Mouse (Mus musculus): Measurements from ENCODE around the gene Olfr625-ps1. TPM values are rescaled to one million over a fixed set of nuclear protein-coding genes. Genes with fewer than 3 reads are reported as not detected.
"Not testable (repeated sequence)": the region's sequence is repeated elsewhere in the genome, so short reads cannot be mapped to it uniquely, and the experiment has no call there.

Olfr625-ps1 gene
- not detected for total RNA-seq (2021)
- long read RNA-seq, experiment 1 = 0 reads
- long read RNA-seq, experiment 2 = 0 reads

DNA sequence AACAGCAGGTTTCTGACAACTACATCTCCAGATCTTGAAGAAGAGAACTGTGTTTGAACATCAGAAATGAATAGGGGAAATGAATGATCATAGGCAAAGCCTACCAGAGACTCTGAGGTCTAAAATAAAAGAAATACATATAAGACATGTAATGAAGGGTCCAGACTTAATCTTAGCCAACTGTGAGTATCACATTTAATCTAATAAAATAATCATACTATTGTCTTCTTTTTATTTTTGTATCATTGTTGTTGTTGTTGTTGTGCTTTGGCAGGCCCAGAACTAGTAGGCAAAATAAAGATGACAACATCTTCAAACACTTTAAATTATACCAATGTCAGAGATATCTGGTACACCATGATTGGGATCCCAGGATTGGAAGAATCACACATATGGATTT lies at the start of gene Olfr625-ps1:
TSS of gene Olfr625-ps1 (plus strand) at position 301 of the 400 bp plus-strand sequence.
- no peak for TF ChIP-seq CTCF (IDR thresholded peaks at IDR 0.05)
- Histone ChIP-seq H3K4me3 (no peak within 1 kb of the TSS), H3K27ac (no peak within 1 kb of the TSS)
- DNase-seq = no peak
- intact Hi-C loops (cut with DNase I) = no loop called here

DNA sequence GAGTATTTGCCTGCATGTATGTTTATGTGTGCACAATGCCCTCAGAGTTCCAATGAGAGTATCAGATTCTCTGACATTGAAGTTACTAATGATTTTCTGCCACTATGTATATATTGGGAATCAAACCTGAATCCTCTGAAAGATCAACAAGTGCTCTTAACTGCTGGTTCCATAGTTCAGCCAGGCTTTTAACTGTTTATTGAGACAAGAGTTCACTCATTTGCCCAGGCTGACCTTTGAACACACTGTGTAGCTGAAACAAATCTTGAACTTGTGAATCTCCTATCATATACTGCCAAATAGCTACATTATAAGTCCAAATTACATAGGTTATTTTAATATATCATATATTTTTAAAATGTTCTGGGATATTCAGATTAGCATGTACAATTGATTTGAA lies 45.7 kb upstream of the Olfr625-ps1 start:
- intact Hi-C loops (cut with DNase I) = no loop called here
- TF ChIP-seq CTCF (IDR thresholded peaks at IDR 0.05) = no peak
- H3K27ac ChIP-seq = no peak overlapping the region
- H3K4me3 ChIP-seq = no peak overlapping the region
- DNase-seq = no peak

DNA sequence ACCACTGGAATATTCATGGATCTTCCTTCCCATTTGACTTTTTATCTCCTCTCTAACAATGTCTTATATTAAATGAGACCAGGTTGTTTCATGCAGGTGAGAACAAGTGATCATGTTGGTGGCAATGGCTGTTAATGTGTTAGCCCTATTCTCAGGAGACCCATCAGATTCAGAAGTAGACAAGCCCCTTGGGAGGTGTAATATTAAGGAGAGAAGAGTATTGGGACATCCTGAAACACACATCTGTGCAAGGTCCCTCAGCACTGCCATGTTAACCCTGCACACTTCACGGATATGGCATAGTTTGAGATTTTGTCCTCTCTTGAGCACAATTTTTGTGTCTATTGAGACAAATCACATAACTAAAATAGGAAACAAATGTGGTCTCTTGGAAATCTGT lies 39.9 kb upstream of the Olfr625-ps1 start, which contains the start of gene Olfr622:
TSS of gene Olfr622 (minus strand) at position 101 of the 400 bp plus-strand sequence.
- Histone ChIP-seq H3K27ac (no peak within 1 kb of the TSS), H3K4me3 (no peak within 1 kb of the TSS)
- no peak for TF ChIP-seq CTCF (IDR thresholded peaks at IDR 0.05)
- no peak for DNase-seq
- intact Hi-C loops (cut with DNase I) = no loop called here

DNA sequence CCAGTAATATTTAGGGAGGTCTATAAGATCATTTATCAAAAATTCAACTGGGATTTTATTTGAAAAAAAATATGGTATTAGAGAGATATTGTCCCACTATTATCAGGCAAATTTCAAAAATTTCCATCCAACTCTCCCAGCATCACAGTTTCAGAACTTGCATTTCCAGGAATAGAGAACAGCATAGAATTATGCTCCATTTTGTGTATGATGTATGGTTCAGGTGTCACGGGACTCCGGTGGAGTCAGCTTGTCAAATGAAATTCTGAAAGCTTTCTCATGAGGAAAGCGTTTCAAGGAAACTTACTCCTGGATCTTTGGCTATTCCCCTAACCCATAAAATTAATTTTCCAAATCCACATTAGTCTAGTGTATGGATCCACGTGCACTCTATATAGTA lies 38.5 kb upstream of the Olfr625-ps1 start:
- DNase-seq = no peak
- Histone ChIP-seq H3K27ac (no peak overlapping the region), H3K4me3 (no peak overlapping the region)
- intact Hi-C loops (cut with DNase I) = no loop called here
- no peak for TF ChIP-seq CTCF (IDR thresholded peaks at IDR 0.05)

DNA sequence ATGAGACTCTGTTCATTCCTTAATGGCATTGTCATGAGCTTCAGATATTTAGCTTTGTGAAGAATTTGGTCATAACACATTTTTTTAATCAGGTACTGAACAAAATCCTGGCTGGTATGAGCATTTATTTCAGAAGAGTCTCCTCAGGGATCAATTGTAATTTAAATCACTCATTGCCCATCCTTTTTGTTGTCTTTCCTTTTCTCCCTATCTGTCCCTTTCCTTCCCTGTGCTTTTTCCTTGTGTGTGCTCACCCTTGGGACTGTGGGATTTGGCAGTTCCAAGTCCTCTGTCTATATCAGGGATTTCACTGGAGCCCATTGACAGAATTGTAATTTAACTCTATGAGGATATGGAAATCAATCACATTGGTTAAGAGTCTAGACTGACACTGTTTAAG lies 18.9 kb upstream of the Olfr625-ps1 start, which contains the start of gene Olfr623:
TSS of gene Olfr623 (minus strand) at position 101 of the 400 bp plus-strand sequence.
- DNase-seq = no peak
- intact Hi-C loops (cut with DNase I) = no loop called here
- Histone ChIP-seq H3K4me3 (no peak within 1 kb of the TSS), H3K27ac (no peak within 1 kb of the TSS)
- TF ChIP-seq CTCF (IDR thresholded peaks at IDR 0.05) = no peak

DNA sequence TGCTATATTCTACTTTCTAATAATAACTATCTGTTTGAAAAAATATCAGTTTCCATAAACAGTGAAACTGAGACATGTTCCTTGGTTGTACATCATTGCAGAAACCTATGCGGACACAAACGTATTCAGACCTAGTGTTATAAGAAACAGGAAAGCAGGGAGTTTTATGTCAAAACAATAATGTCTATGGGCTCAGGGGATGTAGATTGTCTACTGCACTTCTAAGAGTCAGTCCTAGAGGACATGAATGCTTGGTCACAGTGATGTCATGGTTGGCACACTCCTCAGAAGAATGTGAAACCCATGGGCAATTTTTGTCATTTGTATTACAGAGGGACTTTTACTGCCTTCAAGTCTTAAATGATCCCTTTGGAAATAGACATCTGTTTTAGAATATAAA lies 11.4 kb upstream of the Olfr625-ps1 start, which contains the start of gene Olfr624:
TSS of gene Olfr624 (minus strand) at position 101 of the 400 bp plus-strand sequence.
- TF ChIP-seq CTCF (IDR thresholded peaks at IDR 0.05) = no peak
- H3K4me3 ChIP-seq = no peak within 1 kb of the TSS
- intact Hi-C loops (cut with DNase I) = no loop called here
- DNase-seq = no peak
- H3K27ac ChIP-seq = no peak within 1 kb of the TSS

DNA sequence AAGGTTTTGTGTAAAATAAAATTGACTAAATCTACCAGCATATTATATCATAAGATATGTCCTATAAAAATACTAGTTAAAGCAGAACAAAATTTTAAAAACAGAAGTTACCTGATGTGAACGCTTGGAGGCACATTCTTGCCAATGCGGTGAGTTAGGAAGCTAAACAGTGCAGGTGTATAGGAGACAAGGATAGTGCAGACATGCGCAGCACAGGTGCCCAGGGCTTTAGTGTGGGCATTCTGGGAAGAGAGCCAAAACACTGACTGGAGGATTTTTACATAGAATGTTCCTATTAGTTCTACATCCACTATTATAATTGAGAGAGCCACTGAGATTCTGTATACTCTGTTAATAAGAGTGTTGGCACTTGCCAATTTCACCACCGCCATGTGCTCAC lies 16.9 kb downstream of the Olfr625-ps1 start:
- Histone ChIP-seq H3K4me3 (no peak overlapping the region), H3K27ac (no peak overlapping the region)
- TF ChIP-seq CTCF (IDR thresholded peaks at IDR 0.05) = no peak
- intact Hi-C loops (cut with DNase I) = no loop called here
- DNase-seq = no peak

DNA sequence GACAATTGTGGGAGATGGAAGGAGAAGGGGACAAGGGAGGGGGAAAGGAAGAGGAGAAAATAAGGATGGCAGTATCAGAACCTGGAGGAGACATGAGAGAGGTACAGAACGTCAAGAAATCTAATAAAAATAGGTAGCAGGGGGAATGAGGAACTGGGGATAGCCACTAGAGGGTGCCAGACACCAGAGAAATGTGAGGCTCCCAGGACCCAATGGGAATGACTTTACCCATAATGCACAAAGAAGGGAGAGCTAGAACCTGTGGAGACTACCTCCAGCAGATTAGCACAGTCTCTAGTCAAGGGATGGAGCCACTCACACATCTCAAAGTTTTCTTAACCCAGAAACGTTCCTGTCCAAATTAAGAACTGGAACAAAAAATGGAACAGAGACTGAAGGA lies 29.5 kb downstream of the Olfr625-ps1 start:
- DNase-seq = no peak
- no peak overlapping the region for H3K4me3 ChIP-seq
- intact Hi-C loops (cut with DNase I) = no loop called here
- H3K27ac ChIP-seq = no peak overlapping the region
- TF ChIP-seq CTCF (IDR thresholded peaks at IDR 0.05) = no peak

DNA sequence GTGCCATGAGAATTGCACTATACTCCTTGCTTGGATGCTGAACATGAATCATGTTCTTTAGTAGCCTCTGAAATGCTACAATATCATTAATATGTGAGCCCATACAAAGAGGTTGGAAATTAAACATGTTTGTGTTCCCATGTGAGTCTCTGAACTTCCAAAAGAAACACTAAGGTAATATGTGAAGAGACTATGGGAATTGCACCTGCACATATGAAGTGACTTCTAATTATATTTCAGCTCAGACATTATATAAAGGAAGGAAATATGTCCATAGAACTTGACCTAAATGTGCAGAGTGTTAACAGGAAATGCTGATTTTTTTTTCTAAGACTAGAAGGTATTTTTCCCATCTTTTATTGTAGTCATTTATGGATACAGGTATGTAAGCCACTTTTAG lies 31.9 kb downstream of the Olfr625-ps1 start, which contains the start of gene Olfr243:
TSS of gene Olfr243 (plus strand) at position 301 of the 400 bp plus-strand sequence.
- TF ChIP-seq CTCF (IDR thresholded peaks at IDR 0.05) = no peak
- DNase-seq = no peak
- intact Hi-C loops (cut with DNase I) = no loop called here

DNA sequence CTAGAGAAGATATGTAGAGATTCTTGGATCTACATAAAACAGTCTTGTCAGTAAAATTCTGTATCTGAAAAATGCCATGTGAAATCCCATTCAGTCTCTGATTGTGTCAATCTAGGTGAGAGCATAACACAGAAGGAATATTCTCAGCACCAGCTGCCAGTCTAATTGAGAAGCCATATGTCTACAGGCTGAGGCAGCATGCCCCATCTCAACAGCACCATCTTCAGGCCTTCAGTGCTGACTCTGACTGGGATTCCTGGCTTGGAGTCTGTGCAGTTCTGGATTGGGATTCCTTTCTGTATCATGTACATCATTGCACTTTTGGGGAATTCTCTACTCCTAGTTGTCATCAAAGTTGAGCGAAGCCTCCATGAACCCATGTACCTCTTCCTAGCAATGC lies 33.9 kb downstream of the Olfr625-ps1 start:
- H3K27ac ChIP-seq; DNase-seq; H3K4me3 ChIP-seq; intact Hi-C loops (cut with DNase I): not testable (repeated sequence)

More for the DNA sequence above, 31.9 kb downstream of the Olfr625-ps1 start, which contains the start of gene Olfr243:
- H3K4me3 ChIP-seq = no peak within 1 kb of the TSS
- no peak within 1 kb of the TSS for H3K27ac ChIP-seq

DNA sequence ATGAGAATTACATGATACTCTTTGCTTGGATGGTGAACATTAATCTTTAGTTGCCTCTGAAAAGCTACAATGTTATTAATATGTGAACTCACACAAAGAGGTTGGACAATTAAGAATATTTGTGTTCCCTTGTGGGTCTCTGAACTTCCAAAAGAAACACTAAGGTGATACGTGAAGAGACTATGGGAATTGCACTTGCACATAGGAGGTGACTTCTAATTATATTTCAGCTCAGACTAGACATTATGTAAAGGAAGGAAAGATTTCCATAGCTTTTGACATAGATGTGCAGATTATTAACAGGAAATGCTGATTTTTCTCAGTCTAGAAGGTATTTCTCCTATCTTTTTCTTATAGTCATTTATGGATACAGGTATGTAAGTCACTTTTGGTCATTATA lies 47.6 kb downstream of the Olfr625-ps1 start, which contains the start of gene Olfr628:
TSS of gene Olfr628 (plus strand) at position 301 of the 400 bp plus-strand sequence.
- Histone ChIP-seq H3K27ac (no peak within 1 kb of the TSS), H3K4me3 (no peak within 1 kb of the TSS)
- DNase-seq = no peak
- intact Hi-C loops (cut with DNase I) = no loop called here
- no peak for TF ChIP-seq CTCF (IDR thresholded peaks at IDR 0.05)

Other genes starting within 250 kb of the Olfr625-ps1 start
- not detected for gene Olfr605, start 237.3 kb upstream of the Olfr625-ps1 start, total RNA-seq (2021)
- not detected for gene Olfr606, start 233.7 kb upstream of the Olfr625-ps1 start, total RNA-seq (2021)
- not detected for gene Olfr607, start 218.6 kb upstream of the Olfr625-ps1 start, total RNA-seq (2021)
- gene Olfr608, start 212.8 kb upstream of the Olfr625-ps1 start, total RNA-seq (2021) = not detected
- not detected for gene Olfr609, start 184.7 kb upstream of the Olfr625-ps1 start, total RNA-seq (2021)
- not detected for gene Olfr610, start 170.6 kb upstream of the Olfr625-ps1 start, total RNA-seq (2021)
- gene Olfr611, start 161.9 kb upstream of the Olfr625-ps1 start, total RNA-seq (2021) = not detected
- not detected for gene Olfr612, start 140.0 kb upstream of the Olfr625-ps1 start, total RNA-seq (2021)
- not detected for gene Olfr613, start 134.6 kb upstream of the Olfr625-ps1 start, total RNA-seq (2021)
- gene Olfr615, start 126.6 kb upstream of the Olfr625-ps1 start, total RNA-seq (2021) = not detected
- gene Olfr616, start 113.6 kb upstream of the Olfr625-ps1 start, total RNA-seq (2021) = not detected
- gene Olfr617, start 109.7 kb upstream of the Olfr625-ps1 start, total RNA-seq (2021) = not detected
- gene Olfr618, start 92.6 kb upstream of the Olfr625-ps1 start, total RNA-seq (2021) = not detected
- not detected for gene Olfr619, start 82.1 kb upstream of the Olfr625-ps1 start, total RNA-seq (2021)
- gene Olfr620, start 70.2 kb upstream of the Olfr625-ps1 start, total RNA-seq (2021) = not detected
- not detected for gene Olfr622, start 40.0 kb upstream of the Olfr625-ps1 start, total RNA-seq (2021)
- gene Olfr623, start 19.0 kb upstream of the Olfr625-ps1 start, total RNA-seq (2021) = not detected
- not detected for gene Olfr624, start 11.5 kb upstream of the Olfr625-ps1 start, total RNA-seq (2021)
- gene Olfr243, start 32.0 kb downstream of the Olfr625-ps1 start, total RNA-seq (2021) = not detected
- gene Olfr628, start 47.7 kb downstream of the Olfr625-ps1 start, total RNA-seq (2021) = not detected
- gene Olfr629, start 62.2 kb downstream of the Olfr625-ps1 start, total RNA-seq (2021) = not detected
- not detected for gene Olfr630, start 74.6 kb downstream of the Olfr625-ps1 start, total RNA-seq (2021)
- gene Olfr69, start 88.9 kb downstream of the Olfr625-ps1 start, total RNA-seq (2021) = not detected
- gene Olfr68, start 97.0 kb downstream of the Olfr625-ps1 start, total RNA-seq (2021) = not detected
- not detected for gene Olfr67, start 109.1 kb downstream of the Olfr625-ps1 start, total RNA-seq (2021)
- 10 to 100 TPM; 20.6 to 29.2 TPM for gene Hbb-bt, start 131.3 kb downstream of the Olfr625-ps1 start, total RNA-seq (2021)
- 100 to 1,000 TPM; 210 to 301 TPM for gene Hbb-bs, start 145.4 kb downstream of the Olfr625-ps1 start, total RNA-seq (2021)
- not detected for gene Hbb-bh2, start 157.8 kb downstream of the Olfr625-ps1 start, total RNA-seq (2021)
- gene Hbb-bh1, start 160.4 kb downstream of the Olfr625-ps1 start, total RNA-seq (2021) = not detected
- gene Hbb-y, start 170.5 kb downstream of the Olfr625-ps1 start, total RNA-seq (2021) = not detected
- not detected for gene Olfr66, start 203.5 kb downstream of the Olfr625-ps1 start, total RNA-seq (2021)
- gene Olfr64, start 211.8 kb downstream of the Olfr625-ps1 start, total RNA-seq (2021) = not detected
- gene Olfr65, start 220.8 kb downstream of the Olfr625-ps1 start, total RNA-seq (2021) = not detected
- not detected for gene Olfr631, start 246.1 kb downstream of the Olfr625-ps1 start, total RNA-seq (2021)